Mouse (Mus musculus) cortical plate, adult 2 months (tissue): ENCODE measurements around the gene Gm44511. TPM values are rescaled to one million over a fixed set of nuclear protein-coding genes. Genes with fewer than 3 reads are reported as not detected.
"Not testable (repeated sequence)": the region's sequence is repeated elsewhere in the genome, so short reads cannot be mapped to it uniquely, and the experiment has no call there.

Experiments used
- H3K27ac ChIP-seq: fragments of 200-500 bp; 2 replicates; pipeline ENCODE4 v1.5.1; 2012; ENCODE audit warnings: low read length, control low read depth, inconsistent platforms; ENCODE audit not compliant: insufficient read depth
- H3K4me1 ChIP-seq: fragments of 200-500 bp; 2 replicates; pipeline ENCODE4 v1.6.1; 2011; ENCODE audit warnings: low read length; ENCODE audit not compliant: control insufficient read depth, insufficient read depth
- H3K4me3 ChIP-seq: fragments of 200-500 bp; 2 replicates; pipeline ENCODE4 v1.5.1; 2011; ENCODE audit warnings: mild to moderate bottlenecking, low read length, control low read depth; ENCODE audit not compliant: insufficient read depth
- CTCF ChIP-seq: fragments of 200-500 bp; IDR thresholded peaks from 2 replicates; pipeline ENCODE4 v1.5.1; 2011; ENCODE audit warnings: mild to moderate bottlenecking, control low read depth, low read length; ENCODE audit not compliant: insufficient read depth; ENCODE audit errors: extremely low read depth
- POLR2A ChIP-seq: fragments of 200-500 bp; IDR thresholded peaks from 2 replicates; pipeline ENCODE4 v1.6.1; 2011; ENCODE audit warnings: mild to moderate bottlenecking, low read length, control low read depth; ENCODE audit not compliant: insufficient read depth; ENCODE audit errors: extremely low read depth
- polyA plus RNA-seq: library from polyadenylated mRNA; depleted of rRNA; stranded (reverse); fragments of >200 nt; gene quantifications from 2 replicates; pipeline ENCODE4 v1.2.3, GENCODE M21; 2012

Gm44511 gene
- polyA plus RNA-seq, 1 experiment = not detected

- H3K4me3 ChIP-seq = peak overlapping the region; percentile 45
- no peaks in the 10 kb centered on the region for H3K4me1 ChIP-seq
- H3K27ac ChIP-seq = no peak overlapping the region
- TF ChIP-seq POLR2A (no peak), CTCF (peak; percentile 92)
Measured at GRCm38 (mm10) chr6:128802999-128803857, 22.9 kb downstream of the Gm44511 start.

- TF ChIP-seq POLR2A (no peak), CTCF (no peak)
- Histone ChIP-seq H3K4me1 (no peaks in the 10 kb centered on the region), H3K4me3 (peak overlapping the region; percentile 45), H3K27ac (peak overlapping the region; percentile 1; the same call in 1 of the 2 replicates)
Measured at GRCm38 (mm10) chr6:128802557-128802956, 23.6 kb downstream of the Gm44511 start.

DNA sequence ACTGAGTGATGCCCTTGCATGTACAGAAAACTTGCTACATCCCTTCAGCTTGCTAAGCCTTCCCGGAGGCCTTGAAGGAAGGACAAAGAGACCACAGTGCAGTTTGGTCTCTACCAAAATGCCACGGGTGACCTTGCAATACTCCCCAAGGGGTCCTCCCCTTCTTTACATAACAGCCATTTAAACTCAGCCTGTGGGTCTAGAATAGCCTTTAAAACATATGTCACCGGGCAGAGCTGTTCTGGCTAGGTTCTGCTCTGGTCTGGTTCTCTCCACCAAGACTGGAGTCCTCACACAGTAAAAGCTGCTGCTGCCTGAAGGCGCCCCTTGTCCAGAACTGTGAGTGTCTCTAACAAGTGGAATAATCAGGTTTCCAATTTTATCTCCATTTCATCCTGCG, 25.4 kb downstream of the Gm44511 start:
- not testable (repeated sequence) for H3K4me3 ChIP-seq, H3K4me1 ChIP-seq, H3K27ac ChIP-seq

GRCm38 (mm10) chr6:128799896-128800270, 26.2 kb downstream of the Gm44511 start:
- H3K4me1 ChIP-seq = no peaks in the 10 kb centered on the region
- no peak overlapping the region for H3K27ac ChIP-seq
- peak overlapping the region; percentile 42 for H3K4me3 ChIP-seq
- TF ChIP-seq CTCF = no peak
- no peak for TF ChIP-seq POLR2A

DNA sequence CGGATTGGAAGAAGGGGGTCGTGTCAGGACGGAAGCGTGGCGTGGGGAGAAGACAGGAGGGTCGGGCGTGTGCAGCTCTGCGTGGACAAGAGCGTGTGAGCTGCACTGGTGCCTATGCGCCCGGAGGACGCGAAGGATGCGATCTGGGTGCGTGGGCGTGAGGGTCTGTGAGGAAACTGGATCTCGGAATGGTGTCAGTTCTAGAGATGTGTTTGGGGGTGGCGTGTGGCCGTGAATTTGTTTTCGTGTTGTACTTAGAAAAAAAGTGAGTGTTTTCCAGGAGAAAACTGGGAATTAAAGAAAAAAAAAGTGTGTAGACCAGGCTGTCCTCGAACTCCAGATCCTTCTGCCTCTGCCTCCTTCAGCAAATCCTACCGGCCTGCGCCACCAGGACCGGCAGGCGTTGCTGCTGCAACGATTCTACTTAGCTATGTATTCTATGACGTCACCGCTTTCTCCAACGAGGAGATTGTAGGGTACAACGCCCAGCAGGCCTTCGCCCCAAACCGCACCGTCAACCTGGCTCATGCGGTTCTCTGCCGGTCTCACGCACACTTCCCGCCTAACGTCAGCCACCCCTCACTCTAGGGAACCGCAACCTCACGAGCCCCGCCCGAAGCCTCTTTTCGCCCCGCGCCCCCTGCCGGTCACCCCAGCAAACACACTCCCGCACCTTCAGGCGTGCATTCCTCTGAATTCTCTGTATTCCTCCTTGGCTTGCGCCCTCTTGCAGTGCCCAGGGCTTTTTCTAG, 26.8 kb downstream of the Gm44511 start:
- TF ChIP-seq CTCF = peak; percentile 38; the same call in 1 of the 2 replicates
- H3K27ac ChIP-seq = peak overlapping the region; percentile 46
- H3K4me1 ChIP-seq = not testable (repeated sequence)
- peak overlapping the region; percentile 42 for H3K4me3 ChIP-seq

GRCm38 (mm10) chr6:128798772-128799143, 27.4 kb downstream of the Gm44511 start:
- H3K4me1 ChIP-seq = not testable (repeated sequence)
- H3K27ac ChIP-seq = peak overlapping the region; percentile 46

DNA sequence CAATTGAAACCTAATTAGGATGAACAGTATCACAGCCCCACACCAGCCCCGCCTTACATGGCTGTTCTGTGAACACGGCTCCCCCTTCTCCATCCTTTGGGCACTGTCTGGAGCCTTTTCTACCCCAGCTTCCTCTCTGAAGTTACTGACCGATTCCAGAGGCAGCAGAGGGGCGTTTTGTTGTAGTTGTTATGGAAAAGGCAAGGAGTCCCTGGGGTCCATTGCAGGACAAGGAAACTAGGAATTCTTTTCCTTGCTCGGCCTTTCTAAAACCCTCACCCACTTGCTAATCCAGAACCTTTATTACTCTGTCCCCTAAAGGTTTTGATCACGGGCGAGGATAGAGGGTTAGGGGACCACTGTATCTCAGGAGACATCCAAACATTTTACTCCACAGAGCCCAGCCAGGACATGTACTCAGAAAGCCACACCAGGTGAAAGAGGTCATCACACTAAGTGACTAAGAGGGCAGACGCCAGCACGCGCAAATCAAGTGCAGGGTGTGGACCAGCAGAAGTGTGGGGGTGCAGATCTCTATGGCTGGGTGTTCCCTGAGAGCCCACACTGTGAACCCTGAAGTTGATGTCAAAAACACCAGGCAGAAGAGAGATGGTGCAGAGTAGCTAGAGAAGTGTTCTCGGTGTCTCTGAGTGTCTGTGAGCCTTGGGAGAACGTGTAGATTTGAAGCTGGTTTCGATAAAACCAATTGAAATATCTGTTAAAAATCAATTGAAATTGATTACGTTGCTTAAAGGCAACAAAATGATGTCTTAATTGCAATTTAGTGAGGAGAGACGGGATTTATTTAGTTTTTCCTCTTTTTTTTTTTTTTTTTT, 28.0 kb downstream of the Gm44511 start:
- TF ChIP-seq POLR2A = no peak
- TF ChIP-seq CTCF = no peak
- H3K27ac ChIP-seq = no peak overlapping the region
- peak overlapping the region; percentile 42 for H3K4me3 ChIP-seq
- H3K4me1 ChIP-seq = no peaks in the 10 kb centered on the region

More at GRCm38 (mm10) chr6:128798772-128799143, 27.4 kb downstream of the Gm44511 start:
- H3K4me3 ChIP-seq = peak overlapping the region; percentile 42

DNA sequence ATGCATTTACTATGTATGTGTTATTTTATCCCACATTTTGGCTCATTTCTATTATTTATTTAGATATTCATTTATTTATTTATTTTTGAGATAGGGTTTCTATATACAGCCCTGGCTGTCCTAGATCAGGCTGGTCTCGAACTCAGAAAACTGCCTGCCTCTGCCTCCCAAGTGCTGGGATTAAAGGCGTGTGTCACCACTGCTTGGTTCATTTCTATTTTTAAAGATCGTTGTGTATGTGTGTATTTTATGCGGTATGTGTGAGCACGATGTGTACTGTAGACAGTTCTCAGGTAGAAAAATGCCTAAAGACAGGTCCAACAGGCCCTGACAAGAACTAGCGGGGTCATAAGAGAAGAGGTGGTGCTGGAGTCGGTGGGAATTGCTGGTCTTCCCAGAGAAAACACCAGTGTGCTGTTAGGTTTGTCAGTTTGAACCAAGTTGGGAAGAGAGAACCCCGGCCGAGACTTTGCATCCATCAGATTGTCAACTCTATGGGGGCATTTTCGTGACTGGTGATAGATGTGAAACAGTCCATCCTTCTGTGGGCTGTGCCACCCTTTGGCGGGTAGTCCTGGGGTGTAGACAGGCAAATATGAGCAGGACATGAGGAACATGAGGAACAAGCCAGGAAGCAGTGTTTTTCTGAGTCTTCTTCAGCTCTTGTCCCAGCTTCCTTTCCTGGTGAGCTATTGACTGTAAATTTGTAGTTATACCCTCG, 28.8 kb downstream of the Gm44511 start:
- Histone ChIP-seq H3K4me1 (no peaks in the 10 kb centered on the region), H3K4me3 (no peak overlapping the region), H3K27ac (no peak overlapping the region)
- TF ChIP-seq CTCF (no peak), POLR2A (no peak)

- TF ChIP-seq CTCF (no peak), POLR2A (no peak)
- Histone ChIP-seq H3K4me3 (no peak overlapping the region), H3K4me1 (no peaks in the 10 kb centered on the region), H3K27ac (no peak overlapping the region)
Measured at GRCm38 (mm10) chr6:128796321-128796955, 29.7 kb downstream of the Gm44511 start.
